Mouse (Mus musculus) kidney, postnatal 14 days (tissue): ENCODE results near the gene Col16a1.

ENCODE experiments used
- DNase-seq: peaks from one replicate; pipeline ENCODE4 v3.0.0; 2022; ENCODE audit warnings: mixed read lengths

The Col16a1 gene

DNA sequence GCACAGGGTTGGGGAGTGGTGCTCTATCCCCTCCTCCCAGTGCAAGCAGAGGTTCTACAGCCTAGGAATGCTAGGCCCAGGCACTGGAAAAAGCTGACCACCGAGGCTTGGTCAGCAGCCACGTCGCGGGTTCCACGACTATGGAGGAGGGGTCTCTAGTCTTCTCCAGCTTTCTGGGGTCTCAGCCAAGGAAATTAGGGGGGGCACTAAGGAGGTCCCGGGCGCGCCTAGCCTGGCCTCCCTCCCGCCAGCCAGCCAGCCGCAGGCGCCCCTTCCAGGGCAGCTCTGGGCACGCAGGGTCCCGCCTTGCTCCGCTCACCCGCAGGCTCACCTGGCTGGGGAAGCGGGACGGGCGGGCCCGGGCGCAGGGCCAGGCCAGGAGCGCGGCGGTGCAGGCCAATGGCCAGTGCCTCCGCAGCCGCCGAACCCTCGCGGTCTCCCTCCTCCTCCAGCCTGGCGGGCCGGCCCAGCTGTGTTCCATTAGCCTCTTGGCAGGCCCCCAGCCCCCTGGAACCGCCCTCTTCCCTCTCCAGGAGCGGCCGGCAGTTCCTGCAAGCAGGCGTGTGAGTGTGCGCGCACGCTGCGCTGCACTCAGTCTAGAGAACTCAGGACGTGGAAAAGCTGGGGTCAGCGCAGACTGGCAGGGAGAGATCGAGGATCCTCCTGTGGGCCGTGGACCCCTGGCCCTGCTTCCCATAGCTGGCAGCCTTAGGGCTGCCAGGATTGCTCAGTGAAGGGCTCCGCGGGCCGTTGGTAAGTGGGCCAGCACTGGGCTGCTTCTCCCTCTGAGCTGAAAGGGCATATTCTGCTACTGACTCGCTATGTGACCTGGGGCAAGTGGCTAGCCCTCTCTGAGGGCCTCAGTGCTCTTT lies at the start of gene Col16a1:
Gene Col16a1, plus strand, starts transcription at position 510 of the 872 bp plus-strand sequence.
- peak; percentile 95 for DNase-seq

GRCm38 (mm10) chr4:129998124-129998523 lies 49.5 kb upstream of the Col16a1 start:
- DNase-seq: no peak

DNA sequence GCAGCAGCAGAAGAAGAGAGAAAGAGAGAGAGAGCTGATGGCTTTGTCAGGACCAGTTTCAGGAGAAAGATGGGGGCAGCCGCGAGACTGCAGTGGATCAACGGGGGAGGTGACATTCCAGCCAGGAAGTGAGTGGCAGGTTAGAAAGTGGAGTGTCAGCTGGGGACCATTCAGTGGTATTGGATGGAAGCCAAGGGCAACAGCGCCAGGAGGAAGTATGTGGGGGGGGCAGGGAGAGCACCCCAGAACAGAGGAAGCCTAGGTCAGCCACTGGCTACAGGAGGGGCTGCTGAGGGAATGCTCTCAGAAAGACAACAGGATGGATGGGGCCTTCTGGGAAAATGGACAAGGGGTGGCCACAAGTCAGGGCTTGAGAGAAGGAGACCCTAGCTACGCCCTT lies 45.9 kb upstream of the Col16a1 start:
- no peak for DNase-seq

- no peak for DNase-seq
These were observed 45.5 kb upstream of the Col16a1 start for GRCm38 (mm10) chr4:130002157-130002556.

- no peak for DNase-seq
These were observed 42.0 kb upstream of the Col16a1 start for GRCm38 (mm10) chr4:130005593-130005992.

GRCm38 (mm10) chr4:130006533-130006932 lies 41.1 kb upstream of the Col16a1 start:
- DNase-seq: no peak

DNA sequence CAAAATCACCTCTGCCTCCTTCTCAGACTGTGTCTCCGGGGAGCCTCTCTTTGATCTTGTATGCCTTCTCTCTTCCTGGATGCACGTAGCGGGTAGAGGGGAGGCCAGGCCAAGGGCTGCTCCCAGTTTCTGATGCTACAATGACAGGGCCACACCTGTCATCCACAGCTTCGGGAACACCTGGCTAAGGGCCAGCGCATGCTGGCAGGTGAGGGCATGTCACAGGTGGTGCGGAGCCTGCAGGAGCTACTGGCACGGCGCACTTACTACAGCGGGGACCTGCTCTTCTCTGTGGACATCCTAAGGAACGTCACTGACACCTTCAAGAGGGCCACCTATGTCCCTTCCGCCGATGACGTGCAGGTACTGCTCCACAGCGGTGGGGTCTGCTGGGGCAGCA lies 38.6 kb upstream of the Col16a1 start:
- no peak for DNase-seq

- DNase-seq: no peak
These were observed 36.9 kb upstream of the Col16a1 start for GRCm38 (mm10) chr4:130010723-130011122.

DNA sequence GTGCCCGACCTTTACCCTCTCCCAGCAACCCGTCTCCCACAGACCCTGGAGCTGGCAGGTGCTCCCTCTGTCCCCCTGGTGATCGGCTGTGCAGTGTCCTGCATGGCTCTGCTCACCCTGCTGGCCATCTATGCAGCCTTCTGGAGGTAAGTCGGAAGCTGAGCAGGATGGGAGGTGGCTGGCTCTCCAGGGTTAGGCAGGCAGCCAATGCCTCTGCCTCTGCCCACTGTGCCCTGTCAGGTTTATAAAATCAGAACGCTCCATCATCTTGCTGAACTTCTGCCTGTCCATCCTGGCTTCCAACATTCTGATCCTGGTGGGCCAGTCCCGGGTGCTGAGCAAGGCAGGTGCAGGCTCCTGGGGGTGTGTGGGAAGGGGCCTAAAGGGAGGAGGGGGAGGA lies 35.4 kb upstream of the Col16a1 start:
- DNase-seq: no peak

DNA sequence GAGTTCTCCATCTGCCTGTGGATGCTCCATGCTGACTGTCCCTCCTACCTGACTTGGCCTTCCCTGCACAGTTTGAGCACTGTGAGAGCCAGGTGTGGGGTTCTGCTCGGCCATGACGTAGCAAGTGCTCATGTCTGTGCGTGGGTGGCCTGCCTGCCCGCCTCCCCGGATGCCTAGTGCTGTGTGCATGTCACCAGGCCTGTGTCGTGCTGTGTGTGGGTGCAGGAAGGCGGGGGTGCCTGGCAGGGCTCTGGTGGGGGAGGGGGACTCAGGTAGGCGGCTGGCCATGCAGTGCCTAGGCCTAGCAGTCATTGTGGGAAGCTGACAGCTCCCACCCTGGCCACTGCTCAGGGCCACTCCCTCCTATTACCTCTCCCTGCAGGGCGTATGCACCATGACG lies 34.5 kb upstream of the Col16a1 start:
- no peak for DNase-seq

DNA sequence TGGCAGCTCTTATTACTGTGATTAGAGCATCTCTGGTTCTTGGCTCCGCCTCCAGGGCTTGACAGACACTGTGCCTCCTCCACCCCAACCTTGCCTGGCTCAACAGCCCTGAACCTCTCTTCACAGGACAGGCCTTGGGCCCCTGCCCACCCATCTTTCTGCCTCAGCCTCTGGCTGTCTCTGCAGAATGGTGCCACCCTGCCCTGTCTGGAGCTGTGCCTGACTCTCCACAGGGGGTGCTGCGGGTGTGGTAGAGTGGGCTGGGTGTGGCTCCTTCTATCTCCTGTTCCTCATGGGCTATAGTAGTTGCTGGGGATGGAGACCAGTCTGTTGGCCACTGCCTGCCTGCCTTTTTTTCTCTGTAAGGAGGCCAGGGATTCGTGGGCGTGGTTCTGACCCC lies 31.6 kb upstream of the Col16a1 start:
- no peak for DNase-seq

DNA sequence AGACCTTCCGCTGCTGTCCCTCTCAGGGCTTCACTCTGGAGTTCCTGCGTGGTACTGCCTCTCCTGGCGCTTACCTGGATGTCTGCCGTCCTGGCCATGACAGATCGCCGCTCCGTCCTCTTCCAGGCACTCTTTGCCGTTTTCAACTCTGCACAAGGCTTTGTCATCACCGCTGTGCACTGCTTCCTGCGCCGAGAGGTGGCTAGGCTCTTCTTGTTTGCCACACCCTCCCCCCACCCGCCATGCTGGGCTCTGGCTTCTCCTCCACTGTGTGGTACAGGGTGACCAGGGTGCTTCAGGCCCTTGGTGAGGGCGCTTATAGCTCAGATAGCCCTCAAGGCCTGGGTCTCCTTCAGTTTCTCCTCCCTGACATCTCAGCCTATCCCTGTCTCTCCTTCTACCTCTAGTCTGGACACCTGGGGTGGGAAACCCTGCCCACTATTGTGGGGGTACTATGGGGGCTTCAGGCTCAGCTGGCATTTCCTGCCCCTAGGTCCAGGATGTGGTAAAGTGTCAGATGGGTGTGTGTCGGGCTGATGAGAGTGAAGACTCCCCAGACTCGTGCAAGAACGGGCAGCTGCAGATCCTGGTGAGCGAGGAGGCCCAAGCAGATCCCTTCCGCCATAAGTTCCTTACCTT lies 30.5 kb upstream of the Col16a1 start:
- DNase-seq: no peak

GRCm38 (mm10) chr4:130022952-130023351 lies 24.7 kb upstream of the Col16a1 start:
- no peak for DNase-seq

DNA sequence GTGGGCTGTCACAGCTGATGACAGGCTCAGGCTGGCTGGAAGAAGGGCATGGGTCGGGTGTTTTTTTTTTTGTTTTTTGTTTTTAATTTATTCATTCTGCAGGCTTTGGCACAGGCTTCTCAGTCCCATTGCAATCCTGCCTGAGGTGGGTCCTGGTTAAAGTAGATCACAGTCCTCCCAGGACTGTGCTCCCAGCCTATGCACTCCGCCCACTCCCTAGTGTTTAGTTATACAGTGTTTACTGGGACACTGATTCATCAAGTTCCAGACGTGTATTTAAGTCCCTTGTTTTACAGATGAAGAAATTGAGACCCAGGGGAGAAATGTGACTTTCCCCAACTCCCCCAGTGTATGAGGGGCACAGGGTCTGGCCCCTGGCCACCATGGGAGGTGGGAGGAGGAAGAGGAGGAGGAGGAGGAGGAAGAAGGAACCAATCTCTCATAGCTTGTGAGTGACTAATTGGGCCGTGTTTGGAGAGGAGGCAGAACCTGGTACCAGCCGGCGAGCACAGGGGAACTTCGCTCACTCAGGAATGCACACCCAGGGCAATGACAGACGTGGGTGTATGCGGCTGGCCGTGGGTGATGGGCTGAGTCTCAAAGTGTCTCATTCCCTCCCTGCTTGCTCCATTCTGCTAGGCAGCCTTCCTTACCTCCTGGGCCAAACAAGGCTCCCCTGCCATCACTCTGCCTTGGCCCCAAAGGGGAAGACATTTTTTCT lies 24.0 kb upstream of the Col16a1 start:
- DNase-seq: no peak

DNA sequence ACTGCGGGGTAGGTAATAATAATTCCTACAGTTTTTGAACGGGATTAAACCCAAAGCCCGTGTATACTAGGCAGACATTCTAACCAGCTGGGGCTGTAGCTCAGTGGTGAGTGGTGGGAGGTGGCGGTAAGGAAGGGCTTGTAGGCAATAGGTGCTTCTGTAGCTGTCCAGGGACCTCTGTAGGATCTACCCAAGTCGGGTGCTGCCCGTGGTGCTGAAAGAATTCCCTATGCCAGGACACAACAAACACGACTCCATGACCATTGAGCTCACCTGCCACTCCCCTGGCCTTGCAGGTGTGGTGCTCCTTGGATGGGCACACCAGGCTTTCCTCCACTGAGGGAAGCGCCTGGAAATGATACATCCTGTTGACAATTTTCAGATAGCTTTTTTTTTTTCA lies 22.1 kb upstream of the Col16a1 start:
- DNase-seq: no peak

DNA sequence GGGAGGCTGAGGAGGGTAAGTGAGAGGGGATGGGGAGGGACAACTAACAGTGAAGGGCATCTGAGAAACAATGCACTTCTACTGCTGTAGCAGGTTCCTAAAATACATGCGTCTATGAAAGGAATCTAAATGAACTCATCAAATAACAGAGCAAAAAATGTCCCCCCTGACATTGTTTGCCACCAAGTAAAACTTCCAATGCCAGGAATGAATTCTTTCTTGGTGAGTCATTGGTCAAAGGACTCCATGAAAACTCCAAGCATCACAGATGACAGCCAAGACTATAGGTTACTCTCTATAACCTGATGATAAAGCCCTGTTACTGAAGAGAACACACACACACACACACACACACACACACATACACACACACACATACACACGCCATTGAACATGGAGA lies 16.5 kb upstream of the Col16a1 start:
- DNase-seq: no peak

- DNase-seq: no peak
These were observed 14.1 kb upstream of the Col16a1 start for GRCm38 (mm10) chr4:130033496-130033895.

DNA sequence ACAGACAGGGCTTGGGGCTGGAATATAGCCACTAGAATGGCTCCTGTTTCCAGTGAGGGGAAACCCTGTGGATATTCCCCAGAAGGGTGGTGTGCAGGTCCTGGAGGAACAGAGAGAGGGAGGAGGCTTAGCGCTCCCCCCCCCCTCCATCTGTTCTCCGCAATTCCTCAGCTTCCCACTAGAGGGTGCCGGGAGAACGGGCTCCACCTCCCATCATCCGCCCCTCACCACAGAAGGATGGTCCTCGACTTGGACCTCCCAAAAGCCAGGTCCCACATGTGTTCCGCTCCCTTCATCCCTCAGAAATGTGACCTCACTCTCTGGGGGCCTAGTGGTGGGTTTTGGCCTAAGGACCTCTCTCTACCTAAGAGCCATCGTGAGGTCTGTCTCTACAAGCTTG lies 11.5 kb upstream of the Col16a1 start:
- DNase-seq: peak; percentile 52

- DNase-seq: peak; percentile 77
These were observed 10.9 kb upstream of the Col16a1 start for GRCm38 (mm10) chr4:130036573-130037401.

DNA sequence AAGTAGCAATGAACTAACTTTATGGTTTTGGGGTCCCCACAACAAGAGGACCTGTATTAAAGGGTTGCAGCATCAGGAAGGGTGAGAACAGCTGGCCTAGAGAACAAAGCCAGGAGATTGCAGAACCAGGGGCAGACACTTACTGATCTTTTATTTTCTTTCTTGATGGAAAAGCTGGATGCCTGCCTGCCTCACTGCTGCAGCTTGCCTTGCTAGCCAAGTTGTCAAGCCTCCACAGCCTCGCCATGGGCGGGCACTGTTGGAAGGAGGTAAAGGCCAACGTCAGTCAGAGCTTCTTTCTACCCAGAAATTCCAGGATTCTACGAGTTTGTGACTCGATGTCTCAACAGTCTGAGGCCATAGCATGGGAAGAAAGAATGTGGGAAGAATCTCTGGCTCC lies 8.3 kb upstream of the Col16a1 start:
- no peak for DNase-seq

- no peak for DNase-seq
These were observed 6.6 kb upstream of the Col16a1 start for GRCm38 (mm10) chr4:130041076-130041475.

GRCm38 (mm10) chr4:130044211-130044610 lies 3.4 kb upstream of the Col16a1 start:
- DNase-seq: no peak

DNA sequence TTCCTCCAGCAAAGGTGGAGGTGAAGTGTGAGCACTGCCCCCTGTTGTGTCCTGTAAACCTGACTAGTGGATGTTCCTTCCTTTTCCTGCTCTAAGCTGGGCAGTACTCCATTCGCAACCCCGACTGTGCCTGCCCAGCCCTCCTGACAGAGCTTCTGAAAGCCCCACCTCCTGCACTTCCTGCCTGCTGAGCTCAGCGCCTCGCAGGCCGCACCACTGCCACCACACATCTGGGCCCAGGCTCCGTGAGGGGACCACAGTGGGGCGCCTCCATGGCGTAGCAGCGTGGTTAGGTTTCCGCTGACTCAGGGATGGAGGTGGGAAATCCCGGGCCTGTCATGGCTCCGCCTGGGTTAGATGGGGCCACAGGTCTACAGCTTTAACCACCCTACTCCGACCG lies 2.0 kb upstream of the Col16a1 start:
- peak; percentile 62 for DNase-seq
